Mouse (Mus musculus): ENCODE measurements around the gene Gm44579. TPM values are rescaled to one million over a fixed set of nuclear protein-coding genes. Genes with fewer than 3 reads are reported as not detected.

Gm44579 gene
- polyA plus RNA-seq (2015; fragmentation: Illumina TruSeq; extraction: RNeasy Lipid Tissue Mini Kit (QIAGEN cat#74804); ENCODE audit: insufficient read depth, low read depth, low replicate concordance) = not detected

GRCm38 (mm10) chr15:98220877-98221276 is at the start of gene Gm44579, which contains the start of gene Olfr287:
TSS of gene Gm44579 (minus strand) at chr15:98220977.
TSS of gene Olfr287 (minus strand) at chr15:98221056.

GRCm38 (mm10) chr15:98257193-98257592 is 36.4 kb upstream of the Gm44579 start, which contains the start of gene H1fnt:
TSS of gene H1fnt (minus strand) at chr15:98257293.

DNA sequence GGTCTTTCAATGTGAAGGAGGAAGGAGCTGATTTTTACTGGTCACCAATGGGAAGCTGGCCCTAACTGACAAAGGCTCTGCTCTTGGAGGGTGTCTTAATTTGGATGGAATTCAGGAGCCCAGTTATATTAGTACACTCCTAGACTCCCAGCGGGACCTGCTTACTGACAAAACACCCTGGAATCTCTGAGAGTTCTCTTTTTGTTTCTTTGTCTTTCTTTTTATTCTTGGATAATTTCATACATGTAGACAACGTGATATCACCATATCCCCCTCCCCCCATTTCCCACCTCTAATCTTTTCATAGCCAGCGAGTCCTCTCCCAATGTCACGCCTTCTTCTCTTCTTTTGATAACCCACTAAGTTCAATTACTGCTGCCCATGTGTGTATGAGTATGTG is 13.6 kb upstream of the Gm44579 start, which contains the start of gene Olfr286:
TSS of gene Olfr286 (minus strand) at position 101 of the 400 bp plus-strand sequence.

GRCm38 (mm10) chr15:98195442-98195841 is 25.3 kb downstream of the Gm44579 start, which contains the start of gene Olfr288:
TSS of gene Olfr288 (minus strand) at chr15:98195542.

DNA sequence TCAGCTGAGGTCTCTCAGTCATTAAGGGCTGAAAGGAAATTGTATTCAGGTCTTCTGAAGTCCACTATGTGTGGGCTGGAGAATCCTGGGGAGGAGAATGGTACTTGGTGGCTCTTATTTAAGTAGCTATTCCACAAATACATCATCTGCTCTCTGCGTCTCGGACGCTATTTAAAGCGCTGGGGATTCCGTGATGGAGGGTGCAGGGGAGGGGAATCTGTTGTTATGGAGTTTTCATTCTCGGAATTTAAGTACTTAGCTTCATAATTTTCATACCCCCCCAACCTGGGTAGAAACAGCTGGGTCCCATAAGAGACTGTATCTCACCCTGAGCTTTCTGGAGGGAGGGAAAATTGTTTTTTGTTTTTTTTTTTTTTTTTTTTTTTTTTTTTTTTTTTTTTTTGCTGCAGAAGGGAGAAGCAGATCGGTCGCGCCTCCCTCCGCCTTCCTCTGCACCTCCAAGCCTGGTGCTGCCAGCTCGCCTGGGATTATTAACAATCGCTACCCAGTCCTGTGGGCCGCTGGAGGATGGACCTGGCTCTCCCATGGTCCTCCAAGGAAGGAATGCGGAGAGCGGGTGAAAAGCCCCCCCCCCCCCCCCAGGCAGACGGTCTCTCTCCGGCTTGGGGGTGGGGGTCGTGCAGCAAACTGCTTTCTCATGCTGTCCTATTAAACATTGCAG is 53.7 kb downstream of the Gm44579 start, which contains the start of gene Ccdc184:
TSS of gene Ccdc184 (plus strand) at position 196 of the 682 bp plus-strand sequence.

GRCm38 (mm10) chr15:98165525-98165924 is 55.3 kb downstream of the Gm44579 start, which contains the start of gene Asb8:
TSS of gene Asb8 (minus strand) at chr15:98165625.

Other genes starting within 250 kb of the Gm44579 start
- gene Col2a1, start 216.3 kb downstream of the Gm44579 start, polyA plus RNA-seq (2015; fragmentation: Illumina TruSeq; extraction: RNeasy Lipid Tissue Mini Kit (QIAGEN cat#74804); ENCODE audit: insufficient read depth, low read depth, low replicate concordance) = not detected
- gene Pfkm, start 128.4 kb downstream of the Gm44579 start, polyA plus RNA-seq (2015; fragmentation: Illumina TruSeq; extraction: RNeasy Lipid Tissue Mini Kit (QIAGEN cat#74804); ENCODE audit: insufficient read depth, low read depth, low replicate concordance) = 5.8 TPM
- gene Senp1, start 127.2 kb downstream of the Gm44579 start, polyA plus RNA-seq (2015; fragmentation: Illumina TruSeq; extraction: RNeasy Lipid Tissue Mini Kit (QIAGEN cat#74804); ENCODE audit: insufficient read depth, low read depth, low replicate concordance) = 3.8 TPM
- gene Asb8, start 55.4 kb downstream of the Gm44579 start, polyA plus RNA-seq (2015; fragmentation: Illumina TruSeq; extraction: RNeasy Lipid Tissue Mini Kit (QIAGEN cat#74804); ENCODE audit: insufficient read depth, low read depth, low replicate concordance) = 6.8 TPM
- gene Ccdc184, start 53.8 kb downstream of the Gm44579 start, polyA plus RNA-seq (2015; fragmentation: Illumina TruSeq; extraction: RNeasy Lipid Tissue Mini Kit (QIAGEN cat#74804); ENCODE audit: insufficient read depth, low read depth, low replicate concordance) = 0.72 TPM
- gene Olfr288, start 25.4 kb downstream of the Gm44579 start, polyA plus RNA-seq (2015; fragmentation: Illumina TruSeq; extraction: RNeasy Lipid Tissue Mini Kit (QIAGEN cat#74804); ENCODE audit: insufficient read depth, low read depth, low replicate concordance) = not detected
- not detected for gene Olfr287, start 79 bp upstream of the Gm44579 start, polyA plus RNA-seq (2015; fragmentation: Illumina TruSeq; extraction: RNeasy Lipid Tissue Mini Kit (QIAGEN cat#74804); ENCODE audit: insufficient read depth, low read depth, low replicate concordance)
- not detected for gene Olfr286, start 13.5 kb upstream of the Gm44579 start, polyA plus RNA-seq (2015; fragmentation: Illumina TruSeq; extraction: RNeasy Lipid Tissue Mini Kit (QIAGEN cat#74804); ENCODE audit: insufficient read depth, low read depth, low replicate concordance)
- gene H1fnt, start 36.3 kb upstream of the Gm44579 start, polyA plus RNA-seq (2015; fragmentation: Illumina TruSeq; extraction: RNeasy Lipid Tissue Mini Kit (QIAGEN cat#74804); ENCODE audit: insufficient read depth, low read depth, low replicate concordance) = not detected
- 1.1 TPM for gene Zfp641, start 75.2 kb upstream of the Gm44579 start, polyA plus RNA-seq (2015; fragmentation: Illumina TruSeq; extraction: RNeasy Lipid Tissue Mini Kit (QIAGEN cat#74804); ENCODE audit: insufficient read depth, low read depth, low replicate concordance)
- gene Olfr285, start 96.4 kb upstream of the Gm44579 start, polyA plus RNA-seq (2015; fragmentation: Illumina TruSeq; extraction: RNeasy Lipid Tissue Mini Kit (QIAGEN cat#74804); ENCODE audit: insufficient read depth, low read depth, low replicate concordance) = not detected
- not detected for gene Olfr284, start 120.0 kb upstream of the Gm44579 start, polyA plus RNA-seq (2015; fragmentation: Illumina TruSeq; extraction: RNeasy Lipid Tissue Mini Kit (QIAGEN cat#74804); ENCODE audit: insufficient read depth, low read depth, low replicate concordance)
- gene Olfr283, start 160.0 kb upstream of the Gm44579 start, polyA plus RNA-seq (2015; fragmentation: Illumina TruSeq; extraction: RNeasy Lipid Tissue Mini Kit (QIAGEN cat#74804); ENCODE audit: insufficient read depth, low read depth, low replicate concordance) = not detected
- not detected for gene Olfr282, start 210.2 kb upstream of the Gm44579 start, polyA plus RNA-seq (2015; fragmentation: Illumina TruSeq; extraction: RNeasy Lipid Tissue Mini Kit (QIAGEN cat#74804); ENCODE audit: insufficient read depth, low read depth, low replicate concordance)
- not detected for gene Olfr281, start 231.6 kb upstream of the Gm44579 start, polyA plus RNA-seq (2015; fragmentation: Illumina TruSeq; extraction: RNeasy Lipid Tissue Mini Kit (QIAGEN cat#74804); ENCODE audit: insufficient read depth, low read depth, low replicate concordance)
- gene OR5BS1P, start 248.9 kb upstream of the Gm44579 start, polyA plus RNA-seq (2015; fragmentation: Illumina TruSeq; extraction: RNeasy Lipid Tissue Mini Kit (QIAGEN cat#74804); ENCODE audit: insufficient read depth, low read depth, low replicate concordance) = not detected